Mouse (Mus musculus): Measurements from ENCODE around the gene Naa15. TPM values are rescaled to one million over a fixed set of nuclear protein-coding genes. Genes with fewer than 3 reads are reported as not detected.

Gene Naa15
- 38.2 and 41.3 TPM in 2 replicates for polyA plus RNA-seq (2015; fragmentation: Nextera tagmentation; extraction: Ambion mirVana)

DNA sequence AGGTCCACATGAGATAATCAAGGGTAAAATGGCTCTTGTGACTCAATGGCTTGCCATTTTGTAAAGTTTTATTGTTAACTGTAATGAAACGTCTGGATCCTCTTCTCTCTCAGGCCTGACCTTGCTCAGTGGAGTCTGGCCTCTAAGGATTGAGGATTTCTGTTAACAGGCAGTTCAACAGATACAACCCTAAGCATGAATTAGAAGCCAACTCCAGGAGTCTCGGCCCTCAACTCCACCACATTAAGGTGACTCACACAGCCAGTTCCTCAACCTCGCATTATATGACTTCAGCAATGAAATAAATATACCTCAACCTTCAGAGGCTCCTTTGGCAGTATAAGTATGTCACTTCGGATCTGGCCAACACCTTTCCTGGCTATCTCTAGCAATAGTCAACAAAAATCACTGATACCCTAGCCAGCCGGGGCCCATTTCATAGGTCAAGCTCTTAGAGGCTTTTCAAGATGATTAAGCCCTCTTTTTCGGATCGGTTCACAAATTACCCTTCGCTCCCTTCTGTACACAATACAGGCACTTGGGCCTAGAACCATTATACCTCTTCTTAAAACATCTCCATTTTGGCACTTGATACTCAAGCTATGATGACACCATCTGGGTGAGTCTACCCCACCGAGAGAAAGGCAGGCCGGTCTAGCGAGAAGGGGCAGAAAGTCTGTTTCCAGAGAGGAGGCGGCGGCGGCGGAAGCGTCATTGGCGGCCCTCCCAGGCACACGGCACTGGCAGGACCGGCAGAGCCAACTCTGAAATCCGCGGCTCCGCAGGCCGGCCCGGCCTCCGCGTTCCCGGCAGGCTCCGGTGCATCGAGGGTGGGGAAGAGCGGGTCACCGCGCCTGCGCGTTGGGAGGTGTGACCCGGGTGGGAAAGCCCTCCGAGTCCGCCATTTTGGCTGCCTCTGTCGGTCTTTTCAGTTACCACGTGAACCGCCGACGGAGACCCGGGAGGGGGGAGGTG is at the start of gene Naa15:
TSS of gene Naa15 (plus strand) at position 51 of the 975 bp plus-strand sequence.
- Histone ChIP-seq H3K4me1 (ENCODE audit: control insufficient read depth, insufficient read depth, low read length) (peaks cover 26% of the 10 kb centered on the region), H3K4me3 (ENCODE audit: low read depth, low read length) (peak within 1 kb of the TSS; percentile 97), H3K9ac (ENCODE audit: low read depth, low read length) (peak within 1 kb of the TSS; percentile 96), H3K9me3 (replicated peaks; ENCODE audit: control insufficient read depth, low read length, poor library complexity, severe bottlenecking) (no peaks in the 10 kb centered on the region), H3K4me2 (ENCODE audit: low read length) (peak within 1 kb of the TSS; percentile 90), H3K36me3 (ENCODE audit: control insufficient read depth, insufficient read depth, low read length) (no peaks in the 10 kb centered on the region), H3K27me3 (ENCODE audit: control insufficient read depth, insufficient read depth, low read depth, low read length) (no peaks in the 10 kb centered on the region), H3K27ac (ENCODE audit: low read length) (peak within 1 kb of the TSS; percentile 92)
- peak; percentile 93 for ATAC-seq
- WGBS: 5% methylated on average over 43 of the region's 43 CpGs

- no peak overlapping the region for H3K27ac ChIP-seq (ENCODE audit: low read length)
- H3K9me3 ChIP-seq (replicated peaks; ENCODE audit: control insufficient read depth, low read length, poor library complexity, severe bottlenecking): no peaks in the 10 kb centered on the region
- 10% methylated on average over 3 of the region's 3 CpGs for WGBS
- H3K4me3 ChIP-seq (ENCODE audit: low read depth, low read length): peak overlapping the region; percentile 40
- H3K4me1 ChIP-seq (ENCODE audit: control insufficient read depth, insufficient read depth, low read length): peaks cover 5% of the 10 kb centered on the region
- H3K9ac ChIP-seq (ENCODE audit: low read depth, low read length): peak overlapping the region; percentile 61
- peaks cover 7% of the 10 kb centered on the region for H3K27me3 ChIP-seq (ENCODE audit: control insufficient read depth, insufficient read depth, low read depth, low read length)
- H3K4me2 ChIP-seq (ENCODE audit: low read length): peak overlapping the region; percentile 75
- ATAC-seq: no peak; the same call in none of the 2 replicates
- no peaks in the 10 kb centered on the region for H3K36me3 ChIP-seq (ENCODE audit: control insufficient read depth, insufficient read depth, low read length)
These were observed 49.4 kb upstream of the Naa15 start for GRCm38 (mm10) chr3:51365517-51365882.

DNA sequence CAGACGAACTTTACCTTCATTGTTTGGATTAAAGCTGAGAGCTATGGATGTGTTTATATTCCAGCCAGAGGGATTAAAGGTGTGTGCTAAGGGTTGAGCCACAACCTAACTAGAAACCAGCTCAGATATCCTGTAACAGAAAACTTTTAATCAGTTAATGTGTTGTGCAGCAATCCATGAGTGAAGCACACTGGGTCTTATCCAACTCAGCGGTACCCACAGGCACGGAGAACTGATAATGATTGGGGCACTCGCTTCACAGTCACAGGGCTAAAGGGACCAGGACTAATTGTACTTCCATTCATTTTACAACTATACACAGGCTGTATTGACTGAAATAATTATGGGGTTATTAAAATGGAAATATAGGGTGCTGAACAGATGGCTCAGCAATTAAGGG is 48.0 kb upstream of the Naa15 start:
- Histone ChIP-seq H3K27ac (ENCODE audit: low read length) (no peak overlapping the region), H3K4me2 (ENCODE audit: low read length) (no peak overlapping the region), H3K27me3 (ENCODE audit: control insufficient read depth, insufficient read depth, low read depth, low read length) (0 out of 2 replicates have a peak, but pooled peaks cover 3% of the 10 kb centered on the region), H3K4me3 (ENCODE audit: low read depth, low read length) (no peak overlapping the region), H3K9me3 (replicated peaks; ENCODE audit: control insufficient read depth, low read length, poor library complexity, severe bottlenecking) (no peaks in the 10 kb centered on the region), H3K9ac (ENCODE audit: low read depth, low read length) (no peak overlapping the region), H3K4me1 (ENCODE audit: control insufficient read depth, insufficient read depth, low read length) (peaks cover 5% of the 10 kb centered on the region), H3K36me3 (ENCODE audit: control insufficient read depth, insufficient read depth, low read length) (no peaks in the 10 kb centered on the region)
- no peak for ATAC-seq
- WGBS: 57% methylated on average over 4 of the region's 4 CpGs

- Histone ChIP-seq H3K9me3 (replicated peaks; ENCODE audit: control insufficient read depth, low read length, poor library complexity, severe bottlenecking) (no peaks in the 10 kb centered on the region), H3K4me2 (ENCODE audit: low read length) (no peak overlapping the region), H3K4me3 (ENCODE audit: low read depth, low read length) (no peak overlapping the region), H3K27ac (ENCODE audit: low read length) (no peak overlapping the region), H3K4me1 (ENCODE audit: control insufficient read depth, insufficient read depth, low read length) (peaks cover 5% of the 10 kb centered on the region), H3K36me3 (ENCODE audit: control insufficient read depth, insufficient read depth, low read length) (no peaks in the 10 kb centered on the region), H3K9ac (ENCODE audit: low read depth, low read length) (no peak overlapping the region), H3K27me3 (ENCODE audit: control insufficient read depth, insufficient read depth, low read depth, low read length) (0 out of 2 replicates have a peak, but pooled peaks cover 3% of the 10 kb centered on the region)
- 86% methylated on average over 4 of the region's 4 CpGs for WGBS
- ATAC-seq: no peak
These were observed 46.9 kb upstream of the Naa15 start for GRCm38 (mm10) chr3:51368011-51368410.

DNA sequence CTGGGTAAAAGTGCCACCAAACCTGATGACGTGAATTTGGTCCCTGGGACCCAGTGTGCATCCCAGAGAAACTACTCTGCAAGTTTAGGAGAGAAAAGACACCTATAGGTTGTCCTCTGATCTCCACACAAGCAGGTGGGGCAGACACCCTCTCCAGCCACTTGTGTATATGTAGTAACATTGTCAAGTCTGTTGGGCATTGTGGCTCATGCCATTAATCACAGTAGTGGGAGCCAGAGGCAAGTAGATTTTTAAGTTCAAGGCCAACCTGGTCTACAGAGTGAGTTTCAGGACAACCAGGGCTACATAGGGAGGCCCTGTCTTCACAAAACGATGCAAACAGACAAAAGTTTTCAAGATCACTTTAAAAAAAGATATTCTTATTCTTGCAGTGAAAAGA is 43.1 kb upstream of the Naa15 start:
- no peak for ATAC-seq
- WGBS: 63% methylated on average over 2 of the region's 2 CpGs
- no peak overlapping the region for H3K4me3 ChIP-seq (ENCODE audit: low read depth, low read length)

GRCm38 (mm10) chr3:51372883-51373282 is 42.1 kb upstream of the Naa15 start:
- ATAC-seq: no peak
- Histone ChIP-seq H3K4me2 (ENCODE audit: low read length) (no peak overlapping the region), H3K27ac (ENCODE audit: low read length) (no peak overlapping the region), H3K4me1 (ENCODE audit: control insufficient read depth, insufficient read depth, low read length) (no peaks in the 10 kb centered on the region), H3K36me3 (ENCODE audit: control insufficient read depth, insufficient read depth, low read length) (no peaks in the 10 kb centered on the region), H3K27me3 (ENCODE audit: control insufficient read depth, insufficient read depth, low read depth, low read length) (no peaks in the 10 kb centered on the region), H3K9me3 (replicated peaks; ENCODE audit: control insufficient read depth, low read length, poor library complexity, severe bottlenecking) (no peaks in the 10 kb centered on the region), H3K9ac (ENCODE audit: low read depth, low read length) (no peak overlapping the region), H3K4me3 (ENCODE audit: low read depth, low read length) (no peak overlapping the region)
- WGBS: 79% methylated on average over 5 of the region's 5 CpGs

More for the DNA sequence above, 43.1 kb upstream of the Naa15 start:
- Histone ChIP-seq H3K27ac (ENCODE audit: low read length) (no peak overlapping the region), H3K9me3 (replicated peaks; ENCODE audit: control insufficient read depth, low read length, poor library complexity, severe bottlenecking) (no peaks in the 10 kb centered on the region), H3K36me3 (ENCODE audit: control insufficient read depth, insufficient read depth, low read length) (no peaks in the 10 kb centered on the region), H3K4me1 (ENCODE audit: control insufficient read depth, insufficient read depth, low read length) (no peaks in the 10 kb centered on the region), H3K27me3 (ENCODE audit: control insufficient read depth, insufficient read depth, low read depth, low read length) (no peaks in the 10 kb centered on the region), H3K9ac (ENCODE audit: low read depth, low read length) (no peak overlapping the region), H3K4me2 (ENCODE audit: low read length) (no peak overlapping the region)

GRCm38 (mm10) chr3:51373544-51373943 is 41.4 kb upstream of the Naa15 start:
- no peaks in the 10 kb centered on the region for H3K4me1 ChIP-seq (ENCODE audit: control insufficient read depth, insufficient read depth, low read length)
- H3K4me3 ChIP-seq (ENCODE audit: low read depth, low read length): no peak overlapping the region
- H3K9me3 ChIP-seq (replicated peaks; ENCODE audit: control insufficient read depth, low read length, poor library complexity, severe bottlenecking): no peaks in the 10 kb centered on the region
- no peak overlapping the region for H3K4me2 ChIP-seq (ENCODE audit: low read length)
- H3K27me3 ChIP-seq (ENCODE audit: control insufficient read depth, insufficient read depth, low read depth, low read length): no peaks in the 10 kb centered on the region
- H3K27ac ChIP-seq (ENCODE audit: low read length): no peak overlapping the region
- H3K9ac ChIP-seq (ENCODE audit: low read depth, low read length): no peak overlapping the region
- no peak for ATAC-seq
- H3K36me3 ChIP-seq (ENCODE audit: control insufficient read depth, insufficient read depth, low read length): no peaks in the 10 kb centered on the region
- WGBS: 75% methylated on average over 5 of the region's 5 CpGs

GRCm38 (mm10) chr3:51375307-51376265 is 39.4 kb upstream of the Naa15 start:
- Histone ChIP-seq H3K27ac (ENCODE audit: low read length) (no peak overlapping the region), H3K4me1 (ENCODE audit: control insufficient read depth, insufficient read depth, low read length) (no peaks in the 10 kb centered on the region), H3K4me2 (ENCODE audit: low read length) (no peak overlapping the region), H3K9me3 (replicated peaks; ENCODE audit: control insufficient read depth, low read length, poor library complexity, severe bottlenecking) (no peaks in the 10 kb centered on the region), H3K27me3 (ENCODE audit: control insufficient read depth, insufficient read depth, low read depth, low read length) (no peaks in the 10 kb centered on the region), H3K4me3 (ENCODE audit: low read depth, low read length) (no peak overlapping the region), H3K36me3 (ENCODE audit: control insufficient read depth, insufficient read depth, low read length) (no peaks in the 10 kb centered on the region), H3K9ac (ENCODE audit: low read depth, low read length) (no peak overlapping the region)
- ATAC-seq: no peak
- 84% methylated on average over 19 of the region's 19 CpGs for WGBS

All from midbrain, embryonic 16.5 days (tissue).